Mouse (Mus musculus) midbrain, embryonic 11.5 days (tissue): ENCODE data around the gene Ube2ql1. TPM values are rescaled to one million over a fixed set of nuclear protein-coding genes. Genes with fewer than 3 reads are reported as not detected.

Source experiments
- polyA plus RNA-seq: library from polyadenylated mRNA; unstranded; fragments of >200 nt; fragmentation: Nextera tagmentation; extraction: Ambion mirVana; gene quantifications from 2 replicates; pipeline ENCODE4 v1.2.1, GENCODE M21; 2014

The Ube2ql1 gene
- polyA plus RNA-seq, 1 experiment from 2014 or later: 7.2 TPM

Other genes with a start within 250 kb of the Ube2ql1 start
- 122 and 125 TPM in 2 replicates for gene Nsun2, start 206.1 kb downstream of the Ube2ql1 start, polyA plus RNA-seq
- gene Tent4a, start 205.3 kb downstream of the Ube2ql1 start, polyA plus RNA-seq: 6.8 and 7.5 TPM in 2 replicates
- gene Srd5a1, start 128.4 kb downstream of the Ube2ql1 start, polyA plus RNA-seq: 19.4 and 24.9 TPM in 2 replicates
- gene Med10, start 62.5 kb upstream of the Ube2ql1 start, polyA plus RNA-seq: 217 and 228 TPM in 2 replicates